Mouse (Mus musculus): ENCODE results near the gene Pik3c2a. TPM values are rescaled to one million over a fixed set of nuclear protein-coding genes. Genes with fewer than 3 reads are reported as not detected.

The Pik3c2a gene
- polyA plus RNA-seq, 1 experiment from 2014 or later = 17.2 TPM

- Histone ChIP-seq H3K9ac (replicated peaks) (no peak overlapping the region), H3K4me2 (replicated peaks) (no peak overlapping the region), H3K9me3 (no peaks in the 10 kb centered on the region), H3K4me1 (no peaks in the 10 kb centered on the region), H3K36me3 (peaks cover 21% of the 10 kb centered on the region), H3K27ac (replicated peaks) (no peak overlapping the region), H3K4me3 (no peak overlapping the region), H3K27me3 (no peaks in the 10 kb centered on the region)
- no peak for ATAC-seq (replicated peaks)
- WGBS = 87% methylated on average over 1 of the region's 1 CpGs
These were observed 69.0 kb downstream of the Pik3c2a start for GRCm38 (mm10) chr7:116374284-116374683.

DNA sequence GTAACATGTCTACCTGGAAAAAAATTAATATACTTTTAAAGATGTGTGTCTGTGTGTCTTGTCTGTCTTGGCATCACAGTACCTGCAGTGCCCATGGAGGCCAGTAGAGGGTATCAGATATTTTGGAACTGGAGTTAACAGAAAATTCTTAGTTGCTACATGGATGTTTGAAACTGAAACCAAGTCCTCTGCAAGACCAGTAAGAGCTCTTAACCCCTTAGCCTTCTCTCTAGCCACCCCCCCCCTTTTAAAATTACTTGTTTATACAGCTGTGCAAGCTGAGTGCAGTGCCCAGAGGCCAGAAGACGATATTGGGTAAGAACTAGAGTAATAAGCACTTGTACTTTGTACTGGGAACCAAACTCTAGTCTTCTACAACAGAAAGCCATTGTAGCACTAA, 107.0 kb downstream of the Pik3c2a start:
- 100% methylated on average over 1 of the region's 1 CpGs for WGBS

DNA sequence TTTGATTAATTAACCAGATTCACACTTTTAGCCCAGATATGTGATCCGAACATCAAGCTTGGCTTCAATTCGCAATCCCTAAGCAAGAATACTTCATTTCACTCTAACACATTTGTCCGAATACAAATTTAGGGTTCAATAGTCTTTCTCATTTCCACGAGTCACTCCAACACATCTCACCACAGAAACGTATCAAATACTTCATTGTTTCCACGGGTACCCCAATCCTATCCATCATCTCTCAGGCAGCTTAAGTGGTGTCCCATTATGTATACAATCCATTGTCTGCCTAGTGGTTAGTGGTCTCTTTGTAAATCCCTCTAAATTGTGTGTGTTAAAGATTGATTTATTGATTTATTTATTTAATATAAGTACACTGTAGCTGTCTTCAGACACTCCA, 108.1 kb downstream of the Pik3c2a start:
- Histone ChIP-seq H3K9me3 (no peaks in the 10 kb centered on the region), H3K4me1 (peaks cover 25% of the 10 kb centered on the region), H3K4me2 (replicated peaks) (peak overlapping the region; percentile 80; the same call in 1 of the 2 replicates), H3K27me3 (no peaks in the 10 kb centered on the region), H3K27ac (replicated peaks) (no peak overlapping the region), H3K4me3 (peak overlapping the region; percentile 90), H3K36me3 (peaks cover 34% of the 10 kb centered on the region), H3K9ac (replicated peaks) (no peak overlapping the region)
- WGBS = 77% methylated on average over 6 of the region's 6 CpGs
- no peak for ATAC-seq (replicated peaks)

More for the DNA sequence above, 107.0 kb downstream of the Pik3c2a start:
- Histone ChIP-seq H3K9me3 (no peaks in the 10 kb centered on the region), H3K9ac (replicated peaks) (no peak overlapping the region), H3K4me3 (no peak overlapping the region), H3K27ac (replicated peaks) (no peak overlapping the region), H3K4me1 (peaks cover 25% of the 10 kb centered on the region), H3K27me3 (no peaks in the 10 kb centered on the region), H3K4me2 (replicated peaks) (no peak overlapping the region), H3K36me3 (peaks cover 30% of the 10 kb centered on the region)
- ATAC-seq (replicated peaks) = no peak

DNA sequence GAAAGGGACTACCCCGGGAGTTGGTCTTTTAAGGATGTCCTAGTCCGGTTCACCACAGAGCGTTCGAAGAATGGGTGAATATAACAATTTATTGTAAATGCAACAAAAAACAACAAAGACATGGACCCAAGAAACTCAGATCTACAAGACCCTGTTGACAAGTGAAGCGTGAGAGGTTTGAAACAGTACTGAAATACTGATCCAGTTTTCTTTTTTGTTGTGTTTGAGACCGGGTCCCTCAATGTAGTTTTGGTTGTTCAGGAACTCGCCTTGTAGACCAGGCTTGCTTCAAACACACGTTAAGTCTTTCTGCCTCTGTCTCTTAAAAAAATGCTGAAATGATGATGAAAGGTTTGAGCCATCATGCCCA, 108.6 kb downstream of the Pik3c2a start:
- H3K9me3 ChIP-seq = no peaks in the 10 kb centered on the region
- 22% methylated on average over 8 of the region's 8 CpGs for WGBS
- peaks cover 25% of the 10 kb centered on the region for H3K4me1 ChIP-seq
- H3K4me3 ChIP-seq = peak overlapping the region; percentile 90
- no peak for ATAC-seq (replicated peaks)
- no peaks in the 10 kb centered on the region for H3K27me3 ChIP-seq
- peak overlapping the region; percentile 80 for H3K4me2 ChIP-seq (replicated peaks)
- H3K9ac ChIP-seq (replicated peaks) = peak overlapping the region; percentile 97
- peaks cover 34% of the 10 kb centered on the region for H3K36me3 ChIP-seq
- peak overlapping the region; percentile 60 for H3K27ac ChIP-seq (replicated peaks)

DNA sequence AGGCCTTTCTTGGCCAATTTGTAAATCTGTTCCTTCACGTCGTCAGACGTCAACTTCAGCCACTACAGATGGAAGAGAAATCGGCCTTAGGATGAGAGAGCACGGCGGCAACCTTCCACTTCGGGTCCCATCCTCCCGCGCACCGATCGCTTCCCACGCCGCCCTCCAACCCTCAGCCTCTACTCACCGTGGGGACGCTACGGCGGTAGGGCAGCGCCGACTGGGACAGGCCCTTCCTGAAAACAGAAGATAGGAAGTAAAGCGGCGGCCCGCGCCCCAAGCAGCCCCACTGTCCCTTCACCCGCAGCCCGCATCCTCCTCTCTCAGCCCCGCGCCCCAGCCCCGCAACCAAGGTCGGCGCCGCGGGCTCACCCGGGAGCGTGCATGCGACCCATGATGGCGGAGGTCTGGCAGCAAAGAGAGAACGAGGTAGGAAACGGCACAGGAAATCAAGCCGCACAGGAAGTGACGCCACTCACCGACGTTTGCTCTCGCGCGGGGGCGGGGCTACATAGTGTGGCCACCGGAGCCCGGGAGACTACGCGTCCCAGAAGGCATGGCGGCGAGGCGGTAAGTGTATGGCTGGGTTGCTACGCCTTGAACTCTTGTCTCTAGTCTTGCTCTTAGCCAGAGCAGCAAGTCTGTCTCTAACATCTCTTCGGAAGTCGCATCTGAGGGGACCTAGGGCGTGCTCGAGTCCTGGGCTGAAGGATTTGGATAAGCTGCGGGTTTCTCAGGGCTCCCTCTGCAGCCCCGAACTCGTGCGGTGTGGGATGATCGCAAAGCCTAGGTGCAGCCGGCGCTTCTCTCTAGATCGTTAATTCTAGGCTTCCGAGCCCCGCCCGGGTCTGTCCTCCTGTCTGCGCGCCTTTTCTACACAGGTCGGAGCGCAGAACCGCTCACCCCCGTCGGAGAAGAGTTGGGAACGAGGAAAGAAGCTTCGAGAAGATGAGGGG, 109.3 kb downstream of the Pik3c2a start, which contains the start of gene Rps13:
Gene Rps13, minus strand, starts transcription at position 483 of the 956 bp plus-strand sequence.
- Histone ChIP-seq H3K4me2 (replicated peaks) (peak within 1 kb of the TSS; percentile 80), H3K27ac (replicated peaks) (peak within 1 kb of the TSS; percentile 89), H3K4me1 (peaks cover 25% of the 10 kb centered on the region), H3K27me3 (no peaks in the 10 kb centered on the region), H3K9me3 (no peaks in the 10 kb centered on the region), H3K4me3 (peak within 1 kb of the TSS; percentile 90), H3K36me3 (peaks cover 35% of the 10 kb centered on the region), H3K9ac (replicated peaks) (peak within 1 kb of the TSS; percentile 97)
- peak; percentile 99 for ATAC-seq (replicated peaks)
- WGBS = under 1% methylated on average over 78 of the region's 78 CpGs

GRCm38 (mm10) chr7:116331246-116331645, 112.0 kb downstream of the Pik3c2a start:
- 95% methylated on average over 2 of the region's 2 CpGs for WGBS
- Histone ChIP-seq H3K4me2 (replicated peaks) (no peak overlapping the region), H3K27ac (replicated peaks) (no peak overlapping the region), H3K36me3 (peaks cover 36% of the 10 kb centered on the region), H3K27me3 (no peaks in the 10 kb centered on the region), H3K4me3 (no peak overlapping the region), H3K4me1 (peaks cover 25% of the 10 kb centered on the region), H3K9ac (replicated peaks) (no peak overlapping the region), H3K9me3 (no peaks in the 10 kb centered on the region)
- ATAC-seq (replicated peaks) = no peak

- Histone ChIP-seq H3K4me3 (no peak overlapping the region), H3K27me3 (no peaks in the 10 kb centered on the region), H3K27ac (replicated peaks) (no peak overlapping the region), H3K36me3 (peaks cover 36% of the 10 kb centered on the region), H3K4me1 (peaks cover 23% of the 10 kb centered on the region), H3K9me3 (no peaks in the 10 kb centered on the region), H3K9ac (replicated peaks) (no peak overlapping the region), H3K4me2 (replicated peaks) (no peak overlapping the region)
- ATAC-seq (replicated peaks) = no peak
- 91% methylated on average over 4 of the region's 4 CpGs for WGBS
These were observed 113.4 kb downstream of the Pik3c2a start for GRCm38 (mm10) chr7:116329858-116330257.

- Histone ChIP-seq H3K27me3 (no peaks in the 10 kb centered on the region), H3K27ac (replicated peaks) (no peak overlapping the region), H3K9me3 (no peaks in the 10 kb centered on the region), H3K4me3 (no peak overlapping the region), H3K4me1 (peaks cover 18% of the 10 kb centered on the region), H3K36me3 (peaks cover 36% of the 10 kb centered on the region), H3K9ac (replicated peaks) (no peak overlapping the region), H3K4me2 (replicated peaks) (no peak overlapping the region)
- 78% methylated on average over 7 of the region's 7 CpGs for WGBS
- no peak for ATAC-seq (replicated peaks)
These were observed 114.5 kb downstream of the Pik3c2a start for GRCm38 (mm10) chr7:116328777-116329176.

GRCm38 (mm10) chr7:116327901-116328300, 115.3 kb downstream of the Pik3c2a start:
- Histone ChIP-seq H3K36me3 (peaks cover 36% of the 10 kb centered on the region), H3K27ac (replicated peaks) (no peak overlapping the region), H3K4me2 (replicated peaks) (no peak overlapping the region), H3K4me3 (no peak overlapping the region), H3K27me3 (no peaks in the 10 kb centered on the region), H3K9ac (replicated peaks) (no peak overlapping the region), H3K9me3 (no peaks in the 10 kb centered on the region), H3K4me1 (peaks cover 13% of the 10 kb centered on the region)
- ATAC-seq (replicated peaks) = no peak
- WGBS = 89% methylated on average over 5 of the region's 5 CpGs

DNA sequence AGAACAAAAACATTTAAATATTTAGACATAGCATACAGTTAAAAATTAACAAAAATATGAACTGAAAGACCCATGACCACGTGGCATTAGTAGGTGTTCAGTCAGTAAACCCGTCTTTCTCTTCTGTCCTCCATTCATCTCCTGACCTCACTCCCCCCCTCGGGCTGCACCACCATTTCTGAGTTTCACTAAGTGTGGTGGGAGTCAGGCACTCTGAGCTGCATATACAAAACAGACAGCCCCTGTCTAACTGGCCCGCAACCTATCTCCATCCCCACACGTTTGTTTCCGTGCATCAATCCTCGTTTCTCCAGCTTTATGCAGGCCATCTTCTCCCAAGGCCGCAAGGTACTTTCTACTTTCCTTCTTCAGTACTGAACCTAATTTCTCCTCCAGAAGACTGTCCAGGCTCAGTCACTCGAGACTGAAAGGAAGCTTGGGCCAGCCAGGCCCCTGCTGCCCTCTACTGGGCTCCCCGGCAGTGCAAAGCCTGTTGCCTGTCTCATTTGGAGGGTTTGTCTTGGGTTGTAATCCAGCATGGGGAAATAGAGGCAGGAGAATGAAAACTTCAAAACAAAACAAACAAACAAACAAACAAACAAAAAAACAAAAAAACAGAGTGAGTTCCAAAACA, 119.8 kb downstream of the Pik3c2a start:
- H3K27me3 ChIP-seq = no peaks in the 10 kb centered on the region
- H3K9me3 ChIP-seq = no peaks in the 10 kb centered on the region
- no peak overlapping the region for H3K27ac ChIP-seq (replicated peaks)
- H3K36me3 ChIP-seq = no peaks in the 10 kb centered on the region; the same call in 1 of the 2 replicates
- H3K4me2 ChIP-seq (replicated peaks) = no peak overlapping the region
- no peak overlapping the region for H3K4me3 ChIP-seq
- no peaks in the 10 kb centered on the region for H3K4me1 ChIP-seq
- ATAC-seq (replicated peaks) = 0 out of 2 replicates have a peak, but pooled peaks have one; percentile 57
- H3K9ac ChIP-seq (replicated peaks) = no peak overlapping the region
- WGBS = 30% methylated on average over 10 of the region's 10 CpGs

- Histone ChIP-seq H3K4me1 (peaks cover 21% of the 10 kb centered on the region), H3K27me3 (no peaks in the 10 kb centered on the region), H3K36me3 (no peaks in the 10 kb centered on the region), H3K4me3 (no peak overlapping the region), H3K27ac (replicated peaks) (no peak overlapping the region), H3K9ac (replicated peaks) (no peak overlapping the region), H3K4me2 (replicated peaks) (no peak overlapping the region), H3K9me3 (no peaks in the 10 kb centered on the region)
- 28% methylated on average over 9 of the region's 9 CpGs for WGBS
- ATAC-seq (replicated peaks) = no peak
These were observed 133.8 kb downstream of the Pik3c2a start for GRCm38 (mm10) chr7:116309456-116309855.

GRCm38 (mm10) chr7:116308632-116308991, 134.6 kb downstream of the Pik3c2a start:
- H3K27ac ChIP-seq (replicated peaks) = no peak overlapping the region
- no peaks in the 10 kb centered on the region for H3K36me3 ChIP-seq
- H3K9ac ChIP-seq (replicated peaks) = 0 out of 2 replicates have a peak overlapping the region, but pooled peaks have one; percentile 13
- H3K4me3 ChIP-seq = peak overlapping the region; percentile 65
- H3K9me3 ChIP-seq = no peaks in the 10 kb centered on the region
- peak; percentile 7; the same call in 1 of the 2 replicates for ATAC-seq (replicated peaks)
- peak overlapping the region; percentile 94 for H3K4me2 ChIP-seq (replicated peaks)
- no peaks in the 10 kb centered on the region for H3K27me3 ChIP-seq
- peaks cover 21% of the 10 kb centered on the region for H3K4me1 ChIP-seq
- WGBS = under 1% methylated on average over 16 of the region's 16 CpGs

Data from forebrain, embryonic 15.5 days (tissue).